Mouse (Mus musculus): ENCODE measurements at regions not wholly inside any gene's neighbourhood (a gene's known extent, or its start where the extent isn't known, plus 50 kb on each side); places are given as distances from the start of the nearest gene placed in this dataset.

DNA sequence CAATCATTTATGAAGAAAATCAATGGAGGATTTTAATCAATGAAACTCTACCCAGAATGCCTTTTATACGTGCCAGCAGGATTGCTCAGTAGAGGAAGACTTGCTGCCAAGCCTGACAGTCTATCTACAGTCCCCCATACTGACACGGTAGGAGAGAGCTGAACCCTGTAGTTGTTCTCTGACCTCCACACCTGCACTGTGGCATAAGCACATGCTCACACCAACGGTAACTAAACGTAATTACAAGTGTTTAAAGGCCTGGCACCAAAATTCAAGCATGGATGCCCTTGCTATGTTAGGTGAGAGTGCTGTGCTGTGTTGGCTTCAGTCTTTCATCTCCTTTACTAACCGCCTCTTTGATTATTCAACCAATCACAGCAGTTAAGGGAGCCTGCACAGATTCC lies 190.8 kb downstream of the Pfkfb3 start:
- no peak for TF ChIP-seq CTCF (IDR thresholded peaks at IDR 0.05; ENCODE audit: borderline replicate concordance, control insufficient read depth, extremely low read depth, insufficient read depth, low read length, poor library complexity)
- no peak for TF ChIP-seq POLR2A (IDR thresholded peaks at IDR 0.05; ENCODE audit: control insufficient read depth, extremely low read depth, insufficient read depth, low read length, poor library complexity)

Data from thymus, adult 2 months (tissue).